Mouse (Mus musculus): ENCODE results near the gene Ern2. TPM values are rescaled to one million over a fixed set of nuclear protein-coding genes. Genes with fewer than 3 reads are reported as not detected.

The Ern2 gene
- total and polyA plus RNA-seq, 3 experiments: 0.04 to 0.17 (median 0.14) TPM

GRCm38 (mm10) chr7:122158915-122159902 is 26.8 kb downstream of the Ern2 start, which contains the start of gene Plk1:
TSS of gene Plk1 (plus strand) at chr7:122159439.
- DNase-seq: peak; percentile 90

GRCm38 (mm10) chr7:122158488-122158887 is 27.5 kb downstream of the Ern2 start:
- DNase-seq: no peak

DNA sequence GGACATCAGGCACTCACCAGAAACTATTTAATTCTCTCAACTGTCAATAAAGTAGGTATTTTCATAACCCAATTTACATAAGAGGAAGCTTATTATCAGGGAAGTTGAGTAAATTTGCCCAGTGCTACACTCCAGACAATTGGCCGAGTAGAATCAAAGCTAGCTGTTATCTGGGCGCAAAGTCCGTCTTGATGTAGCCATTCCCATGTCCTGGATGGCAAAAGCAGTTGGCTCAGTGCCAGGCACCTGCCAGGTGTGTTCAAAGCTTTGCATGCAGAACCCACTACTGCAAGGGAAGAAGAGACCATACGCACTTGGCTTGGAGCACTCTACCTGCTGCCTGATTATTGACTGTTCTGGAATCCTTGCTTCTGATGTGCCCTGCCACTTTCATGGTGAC is 33.5 kb downstream of the Ern2 start:
- DNase-seq: no peak

- no peak for DNase-seq
Measured at GRCm38 (mm10) chr7:122140991-122141390, 45.0 kb downstream of the Ern2 start.

- DNase-seq: no peak
Measured at GRCm38 (mm10) chr7:122138190-122138589, 47.8 kb downstream of the Ern2 start.

DNA sequence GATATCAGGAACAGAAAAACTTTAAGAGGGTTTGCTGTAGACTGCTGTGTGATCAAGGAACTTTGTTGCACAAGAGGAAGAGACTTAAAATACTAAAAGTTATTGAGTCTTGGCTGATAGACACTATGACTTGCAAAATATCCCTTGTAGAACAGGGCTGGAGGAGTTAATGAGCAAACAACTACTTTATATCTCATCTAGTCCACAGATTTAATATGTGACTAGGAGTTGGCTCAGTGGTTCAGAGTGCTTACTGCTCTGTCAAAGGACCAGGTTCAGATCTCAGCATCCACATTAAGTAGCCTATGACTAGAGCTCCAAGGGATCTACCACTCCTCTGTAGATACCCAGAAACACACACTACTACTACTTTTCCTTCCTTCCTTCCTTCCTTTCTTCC is 48.9 kb downstream of the Ern2 start:
- DNase-seq: no peak

- no peak for DNase-seq
Measured at GRCm38 (mm10) chr7:122135070-122135469, 50.9 kb downstream of the Ern2 start.

DNA sequence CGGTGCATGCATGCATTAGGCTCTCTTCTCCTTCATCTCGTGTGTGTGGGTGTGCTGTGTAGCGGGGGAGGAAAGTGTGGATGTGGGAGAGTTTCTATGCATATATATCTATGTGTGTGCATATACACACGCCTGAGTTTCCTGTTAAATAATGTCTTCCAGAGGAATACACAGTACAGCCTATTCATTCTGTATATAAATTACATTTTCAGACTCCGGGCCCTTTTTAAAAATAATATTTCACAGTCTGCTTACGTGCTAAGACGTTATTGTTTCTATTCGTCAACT is 52.7 kb downstream of the Ern2 start:
- DNase-seq: no peak

- DNase-seq: peak; percentile 99
Measured at GRCm38 (mm10) chr7:122132497-122133337, 53.3 kb downstream of the Ern2 start, which contains the start of the genes Palb2 and Dctn5. TSS of gene Palb2 (minus strand) at chr7:122132985. TSS of gene Dctn5 (plus strand) at chr7:122133041.

- DNase-seq: no peak
Measured at GRCm38 (mm10) chr7:122131834-122132233, 54.2 kb downstream of the Ern2 start.

- peak; percentile 4 for DNase-seq
Measured at GRCm38 (mm10) chr7:122126946-122127345, 59.1 kb downstream of the Ern2 start.

DNA sequence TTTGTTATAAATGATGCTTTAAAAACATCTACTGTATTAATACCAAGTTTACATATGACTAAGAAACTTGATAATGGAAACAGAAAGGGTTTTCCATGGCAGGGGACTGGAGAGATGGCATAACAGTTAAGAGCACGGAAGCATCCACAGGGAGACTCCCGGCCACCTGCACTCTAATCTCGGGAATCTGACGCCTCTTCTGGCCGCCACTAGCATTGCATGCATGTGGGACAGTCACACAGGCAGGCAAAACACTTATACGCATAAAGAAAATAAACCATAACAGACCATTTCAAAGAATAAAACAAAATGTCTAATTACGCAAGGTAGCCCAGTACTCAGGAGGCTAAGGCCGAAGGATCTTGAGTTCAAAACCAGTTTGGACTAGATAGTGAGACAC is 60.4 kb downstream of the Ern2 start:
- no peak for DNase-seq

DNA sequence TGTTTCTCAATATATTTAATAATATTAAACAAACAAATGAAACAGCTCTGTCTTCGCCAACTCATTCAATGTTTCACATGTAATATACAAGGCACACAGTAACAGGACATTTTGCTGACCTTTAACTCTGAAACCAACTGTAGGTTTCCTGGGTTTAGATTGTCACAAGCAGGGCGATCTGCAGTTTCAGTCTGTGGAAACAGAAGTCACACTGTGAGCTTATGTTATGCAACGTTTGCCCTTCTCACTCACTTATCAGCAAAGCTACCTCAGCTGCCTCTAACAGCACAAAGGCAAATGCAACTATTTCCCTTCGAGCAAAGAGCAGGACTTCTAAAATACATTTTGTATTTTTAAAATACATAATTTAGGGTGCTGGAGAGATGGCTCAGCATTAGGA is 62.5 kb downstream of the Ern2 start:
- no peak for DNase-seq

Other genes starting within 250 kb of the Ern2 start
- 10 to 100 TPM; 26.9 to 35.8 TPM for gene Cog7, start 204.5 kb downstream of the Ern2 start, total RNA-seq (2021)
- gene Cog7, start 204.5 kb downstream of the Ern2 start, polyA plus RNA-seq (2012; rRNA removed): 25.7 and 26.9 TPM in 2 replicates
- 10 to 100 TPM; 19.0 to 19.9 TPM for gene Gga2, start 165.0 kb downstream of the Ern2 start, total RNA-seq (2021)
- 20.2 and 22.5 TPM in 2 replicates for gene Gga2, start 165.0 kb downstream of the Ern2 start, polyA plus RNA-seq (2012; rRNA removed)
- 10 to 100 TPM; 48.3 to 56.8 TPM for gene Ubfd1, start 119.0 kb downstream of the Ern2 start, total RNA-seq (2021)
- 22.1 and 24.5 TPM in 2 replicates for gene Ubfd1, start 119.0 kb downstream of the Ern2 start, polyA plus RNA-seq (2012; rRNA removed)
- gene Ears2, start 118.9 kb downstream of the Ern2 start, total RNA-seq (2021): 10 to 100 TPM; 16.6 to 18.2 TPM
- gene Ears2, start 118.9 kb downstream of the Ern2 start, polyA plus RNA-seq (2012; rRNA removed): 18.2 and 23.8 TPM in 2 replicates
- gene Ndufab1, start 84.3 kb downstream of the Ern2 start, total RNA-seq (2021): 100 to 1,000 TPM; 549 to 580 TPM
- 2,196 and 4,184 TPM in 2 replicates for gene Ndufab1, start 84.3 kb downstream of the Ern2 start, polyA plus RNA-seq (2012; rRNA removed)
- 1 to 10 TPM in 1 of 2 experiments, under 1 TPM in 1; 0.81 to 1.6 TPM for gene Palb2, start 53.2 kb downstream of the Ern2 start, total RNA-seq (2021)
- gene Palb2, start 53.2 kb downstream of the Ern2 start, polyA plus RNA-seq (2012; rRNA removed): 0.56 and 0.64 TPM in 2 replicates
- 10 to 100 TPM; 70.6 to 71.2 TPM for gene Dctn5, start 53.2 kb downstream of the Ern2 start, total RNA-seq (2021)
- 36.2 and 50.5 TPM in 2 replicates for gene Dctn5, start 53.2 kb downstream of the Ern2 start, polyA plus RNA-seq (2012; rRNA removed)
- gene Plk1, start 26.8 kb downstream of the Ern2 start, total RNA-seq (2021): 1 to 10 TPM; 1.3 to 2.3 TPM
- 1.5 and 3.2 TPM in 2 replicates for gene Plk1, start 26.8 kb downstream of the Ern2 start, polyA plus RNA-seq (2012; rRNA removed)
- 1 to 10 TPM; 1.7 to 3.4 TPM for gene Chp2, start 33.3 kb upstream of the Ern2 start, total RNA-seq (2021)
- 1.4 and 2.8 TPM in 2 replicates for gene Chp2, start 33.3 kb upstream of the Ern2 start, polyA plus RNA-seq (2012; rRNA removed)
- 10 to 100 TPM; 13.2 to 21.3 TPM for gene Prkcb, start 102.5 kb upstream of the Ern2 start, total RNA-seq (2021)
- 5.0 and 5.1 TPM in 2 replicates for gene Prkcb, start 102.5 kb upstream of the Ern2 start, polyA plus RNA-seq (2012; rRNA removed)

All from adrenal gland, adult 2 months (tissue).